9 mouse cellular contexts compared by ENCODE assay signal in the genomic region with DNA sequence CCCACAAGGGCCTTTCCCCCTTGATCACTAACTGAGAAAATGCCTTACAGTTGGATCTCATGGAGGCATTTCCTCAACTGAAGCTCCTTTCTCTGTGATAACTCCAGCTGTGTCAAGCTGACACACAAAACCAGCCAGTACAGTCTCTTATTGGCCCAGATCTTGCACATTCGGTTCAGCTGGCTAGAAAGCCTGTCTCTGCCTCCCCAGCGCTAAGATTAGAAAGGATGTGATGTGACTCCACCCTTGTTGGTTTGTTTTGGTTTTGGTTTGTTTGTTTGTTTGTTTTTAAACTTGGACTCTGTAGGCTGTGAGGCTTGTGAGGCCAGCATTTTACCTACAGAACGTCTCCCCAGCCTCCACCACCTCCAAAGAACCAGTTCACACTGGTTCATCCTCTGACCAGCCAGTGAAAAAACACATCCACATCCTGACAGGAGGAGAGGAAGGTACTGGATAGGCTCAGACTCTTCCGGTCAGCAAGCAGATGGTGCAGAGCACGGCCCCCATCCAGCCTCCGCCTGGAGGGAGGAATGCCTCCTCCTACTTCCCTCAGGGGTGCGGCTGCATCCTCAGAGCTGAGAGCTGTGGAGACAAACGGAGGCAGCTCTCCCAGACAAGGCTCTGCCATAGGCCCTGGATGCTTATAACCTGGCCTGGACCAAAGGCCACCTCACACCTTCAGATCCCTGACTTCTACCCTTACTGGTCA. TPM values are rescaled to one million over a fixed set of nuclear protein-coding genes. Genes with fewer than 3 reads are reported as not detected.
DNase-seq lines count a peak whose midpoint lies in the region; ATAC-seq and TF ChIP-seq lines count a peak whose summit lies in the region.
"Had no signal": no experiment of that assay in that cellular context is flagged by ENCODE, and none has a peak within 500 bp of the region (broad histone marks: within the 10 kb centered on the region; RNA-seq: fewer than 3 reads in every experiment).

No protein-coding gene starts in this region.

- no peak overlapping the region for H3K4me3 ChIP-seq in MEL (ENCODE audit: control insufficient read depth in 1 of 2, insufficient read depth in 1 of 2, low read depth in 2 of 2, low read length in 2 of 2)
- H3K4me3 ChIP-seq in heart, embryonic 10.5 days, result no peak overlapping the region
- no peak overlapping the region for H3K4me3 ChIP-seq in layer of hippocampus, adult 2 months
- H3K4me3 ChIP-seq: embryonic facial prominence, embryonic 15.5 days had no signal

- H3K79me2 ChIP-seq in MEL (ENCODE audit: control insufficient read depth, insufficient read depth, low read length, poor library complexity), result peaks cover 15% of the 10 kb centered on the region

- no peak for ATAC-seq in inflammation-experienced regulatory T-cells, adult 6 months

- H3K27ac ChIP-seq in MEL (ENCODE audit: control insufficient read depth, low read depth, low read length), result no peak overlapping the region; the same call in 1 of the 2 replicates
- peak overlapping the region; percentile 79 for H3K27ac ChIP-seq in heart, embryonic 10.5 days
- H3K27ac ChIP-seq in layer of hippocampus, adult 2 months, result no peak overlapping the region
- H3K27ac ChIP-seq: embryonic facial prominence, embryonic 15.5 days had no signal

- TF ChIP-seq POLR2A in MEL (IDR thresholded peaks at IDR 0.05; ENCODE audit: control insufficient read depth in 1 of 2, insufficient read depth in 1 of 2, low read depth in 1 of 2, low read length in 2 of 2, poor library complexity in 1 of 2), result no peak

- DNase-seq in adrenal gland, postnatal 14 days, result peak; percentile 30
- DNase-seq in adrenal gland, adult 18-20 months (ENCODE audit: low spot score in 2 of 2), result no peak
- DNase-seq in MEL (ENCODE audit: low read depth, low spot score), result no peak
- DNase-seq in heart, embryonic 10.5 days (ENCODE audit: low spot score), result peak; percentile 86
- DNase-seq in kidney, postnatal 14 days, result peak; percentile 38
- DNase-seq in layer of hippocampus, adult 2 months (ENCODE audit: low spot score in 2 of 2), result no peak
- no peak for DNase-seq in layer of hippocampus, postnatal 10 days (ENCODE audit: low spot score in 2 of 2)

- TF ChIP-seq EP300 in MEL (IDR thresholded peaks at IDR 0.05; ENCODE audit: low read depth in 1 of 2, low read length in 2 of 2), result no peak

- 26% methylated on average over 8 of the region's 8 CpGs for WGBS in heart, embryonic 10.5 days

- H3K36me3 ChIP-seq in MEL (ENCODE audit: control insufficient read depth in 1 of 2, insufficient read depth in 2 of 2, low read length in 2 of 2), result peaks cover 9 to 30% of the 10 kb centered on the region in 2 experiments
- H3K36me3 ChIP-seq in heart, embryonic 10.5 days, result no peaks in the 10 kb centered on the region
- H3K36me3 ChIP-seq: embryonic facial prominence, embryonic 15.5 days had no signal

- no peaks in the 10 kb centered on the region for H3K9me3 ChIP-seq in MEL (replicated peaks; ENCODE audit: insufficient read depth, low read length)
- H3K9me3 ChIP-seq in heart, embryonic 10.5 days, result no peaks in the 10 kb centered on the region
- H3K9me3 ChIP-seq: embryonic facial prominence, embryonic 15.5 days had no signal

- no peak for TF ChIP-seq CTCF in MEL (IDR thresholded peaks at IDR 0.05 in 2 of 3, conservative IDR thresholded peaks at IDR 0.05 in 1 of 3; ENCODE audit: control insufficient read depth in 1 of 3, insufficient read depth in 1 of 3, low read depth in 2 of 3, low read length in 3 of 3, poor library complexity in 1 of 3, severe bottlenecking in 1 of 3)
- no peak for TF ChIP-seq CTCF in layer of hippocampus, adult 2 months (conservative IDR thresholded peaks at IDR 0.05)

- H3K27me3 ChIP-seq in MEL (ENCODE audit: control insufficient read depth in 1 of 2, insufficient read depth in 2 of 2, low read length in 2 of 2), result no peaks in the 10 kb centered on the region
- H3K27me3 ChIP-seq in heart, embryonic 10.5 days (ENCODE audit: insufficient read depth, poor library complexity, severe bottlenecking), result no peaks in the 10 kb centered on the region
- H3K27me3 ChIP-seq: embryonic facial prominence, embryonic 15.5 days had no signal

- H3K4me1 ChIP-seq in MEL (ENCODE audit: control insufficient read depth in 1 of 2, insufficient read depth in 2 of 2, low read length in 2 of 2), result peaks cover 9 to 46% of the 10 kb centered on the region in 2 experiments
- H3K4me1 ChIP-seq in heart, embryonic 10.5 days, result peaks cover 20% of the 10 kb centered on the region

- no peak for TF ChIP-seq RAD21 in MEL (IDR thresholded peaks at IDR 0.05; ENCODE audit: low read depth, low read length)

- H3K9ac ChIP-seq in MEL (ENCODE audit: control insufficient read depth, low read depth, low read length, poor library complexity, severe bottlenecking), result no peak overlapping the region
- H3K9ac ChIP-seq: embryonic facial prominence, embryonic 15.5 days had no signal

TF ChIP-seq in MEL, 35 proteins besides CTCF, POLR2A, EP300 and RAD21:
- no peak for TF ChIP-seq RCOR1 (IDR thresholded peaks at IDR 0.05; ENCODE audit: low read depth, low read length)
- TF ChIP-seq NELFE (IDR thresholded peaks at IDR 0.05; ENCODE audit: low read depth, low read length), result no peak
- TF ChIP-seq CHD2 (IDR thresholded peaks at IDR 0.05; ENCODE audit: low read length), result no peak
- 0 out of 2 replicates have a peak, but pooled peaks have one; percentile 16 for TF ChIP-seq ETS1 (IDR thresholded peaks at IDR 0.05; ENCODE audit: low read depth, low read length)
- no peak for TF ChIP-seq ZMIZ1 (IDR thresholded peaks at IDR 0.05; ENCODE audit: low read depth, low read length)

RNA-seq across cellular contexts. Expression of gene Ncf2, which starts 9.7 kb away (rescaled TPM):
- total RNA-seq in adrenal gland, postnatal 14 days (2021), result 4.9 and 7.7 TPM in 2 replicates
- 10 to 100 TPM in 1 of 2 experiments, 1 to 10 TPM in 1; 7.0 to 11.5 TPM for total RNA-seq in adrenal gland, adult 18-20 months (2021)
- 35.0 and 41.8 TPM in 2 replicates for total RNA-seq in MEL (2012; rRNA removed)
- polyA plus RNA-seq in MEL (2012; ENCODE audit: insufficient read depth in 1 of 2, insufficient read length in 2 of 2, low read depth in 1 of 2, low replicate concordance in 2 of 2, missing spikeins in 1 of 2), result 10 to 100 TPM in 1 of 2 experiments, not detected in 1; 49.2 TPM
- 2.0 and 3.5 TPM in 2 replicates for polyA plus RNA-seq in heart, embryonic 10.5 days (2016; fragmentation: Nextera tagmentation; extraction: Ambion mirVana)
- 1 to 10 TPM; 1.9 to 2.9 TPM for total RNA-seq in layer of hippocampus, adult 2 months (2021)
- polyA plus RNA-seq in inflammation-experienced regulatory T-cells, adult 6 months (2017; shearing (Covaris generic)), result 1 to 10 TPM; 2.4 to 5.4 (median 2.8) TPM
- 1 to 10 TPM; 2.3 to 3.7 TPM for total RNA-seq in layer of hippocampus, postnatal 10 days (2021)

RNA-seq across cellular contexts. Expression of gene Arpc5, which starts 43.4 kb away (rescaled TPM):
- total RNA-seq in adrenal gland, postnatal 14 days (2021), result 104 and 115 TPM in 2 replicates
- total RNA-seq in adrenal gland, adult 18-20 months (2021), result 100 to 1,000 TPM in 1 of 2 experiments, 10 to 100 TPM in 1; 79.9 to 107 TPM
- 117 and 119 TPM in 2 replicates for total RNA-seq in MEL (2012; rRNA removed)
- polyA plus RNA-seq in MEL (2012; ENCODE audit: insufficient read depth in 1 of 2, insufficient read length in 2 of 2, low read depth in 1 of 2, low replicate concordance in 2 of 2, missing spikeins in 1 of 2), result 100 to 1,000 TPM in 1 of 2 experiments, not detected in 1; 145 TPM
- 238 and 256 TPM in 2 replicates for polyA plus RNA-seq in heart, embryonic 10.5 days (2016; fragmentation: Nextera tagmentation; extraction: Ambion mirVana)
- total RNA-seq in layer of hippocampus, adult 2 months (2021), result 100 to 1,000 TPM; 185 to 193 TPM
- polyA plus RNA-seq in inflammation-experienced regulatory T-cells, adult 6 months (2017; shearing (Covaris generic)), result 100 to 1,000 TPM; 480 to 854 (median 552) TPM
- 100 to 1,000 TPM; 272 to 278 TPM for total RNA-seq in layer of hippocampus, postnatal 10 days (2021)

RNA-seq across cellular contexts. Expression of gene Rgl1, which starts 43.5 kb away (rescaled TPM):
- total RNA-seq in adrenal gland, postnatal 14 days (2021), result 32.3 and 40.5 TPM in 2 replicates
- 10 to 100 TPM; 15.5 to 31.2 TPM for total RNA-seq in adrenal gland, adult 18-20 months (2021)
- 0.12 and 0.36 TPM in 2 replicates for total RNA-seq in MEL (2012; rRNA removed)
- under 1 TPM in 1 of 2 experiments, not detected in 1; 0.39 TPM for polyA plus RNA-seq in MEL (2012; ENCODE audit: insufficient read depth in 1 of 2, insufficient read length in 2 of 2, low read depth in 1 of 2, low replicate concordance in 2 of 2, missing spikeins in 1 of 2)
- polyA plus RNA-seq in heart, embryonic 10.5 days (2016; fragmentation: Nextera tagmentation; extraction: Ambion mirVana), result 51.2 and 58.3 TPM in 2 replicates
- total RNA-seq in layer of hippocampus, adult 2 months (2021), result 100 to 1,000 TPM; 126 TPM
- under 1 TPM in 2 of 3 experiments, not detected in 1; 0.74 to 0.94 TPM for polyA plus RNA-seq in inflammation-experienced regulatory T-cells, adult 6 months (2017; shearing (Covaris generic))
- total RNA-seq in layer of hippocampus, postnatal 10 days (2021), result 10 to 100 TPM; 63.9 to 67.0 TPM

RNA-seq across cellular contexts. Expression of gene Apobec4, which starts 59.3 kb away (rescaled TPM):
- not detected in 2 replicates for total RNA-seq in adrenal gland, postnatal 14 days (2021)
- total RNA-seq in adrenal gland, adult 18-20 months (2021), result not detected
- total RNA-seq in MEL (2012; rRNA removed), result not detected in 2 replicates
- polyA plus RNA-seq in MEL (2012; ENCODE audit: insufficient read depth in 1 of 2, insufficient read length in 2 of 2, low read depth in 1 of 2, low replicate concordance in 2 of 2, missing spikeins in 1 of 2), result not detected
- not detected in 2 replicates for polyA plus RNA-seq in heart, embryonic 10.5 days (2016; fragmentation: Nextera tagmentation; extraction: Ambion mirVana)
- total RNA-seq in layer of hippocampus, adult 2 months (2021), result not detected
- polyA plus RNA-seq in inflammation-experienced regulatory T-cells, adult 6 months (2017; shearing (Covaris generic)), result not detected
- total RNA-seq in layer of hippocampus, postnatal 10 days (2021), result not detected

Comparison
In these comparisons a context has a peak if more than half of its experiments do, and no peak if none do; other contexts are left out.
1. DNase-seq: peak in adrenal gland, postnatal 14 days (single experiment), heart, embryonic 10.5 days (single experiment) and kidney, postnatal 14 days (single experiment); none in adrenal gland, adult 18-20 months (0 of 2), MEL (single experiment), layer of hippocampus, adult 2 months (0 of 2) and layer of hippocampus, postnatal 10 days (0 of 2).
2. RNA of gene Rgl1, which starts 43.5 kb away (total RNA-seq): 126 TPM in layer of hippocampus, adult 2 months, 63.9 to 67.0 TPM in layer of hippocampus, postnatal 10 days, 32.3 to 40.5 TPM in adrenal gland, postnatal 14 days and 15.5 to 31.2 TPM in adrenal gland, adult 18-20 months; 0.12 to 0.36 TPM in MEL; every median in the first group is over 10 times any median in the second.